Mouse (Mus musculus) midbrain, embryonic 14.5 days (tissue): ENCODE data around the gene LTO1. TPM values are rescaled to one million over a fixed set of nuclear protein-coding genes. Genes with fewer than 3 reads are reported as not detected.
"Not testable (repeated sequence)": the region's sequence is repeated elsewhere in the genome, so short reads cannot be mapped to it uniquely, and the experiment has no call there.

Experiments
- ATAC-seq: fragments of 200-750 bp; cut with Nextera tagmentation; 2 replicates; pipeline ENCODE4 v1.8.0; 2017; ENCODE audit warnings: moderate number of reproducible peaks, moderate library complexity; ENCODE audit not compliant: low FRiP score, low TSS enrichment
- DNase-seq: peaks from one replicate; pipeline ENCODE4 v3.0.0-alpha.2; 2015
- H3K27ac ChIP-seq: fragments of 300-500 bp; sonication (generic); replicated peaks from 2 replicates; pipeline ENCODE4 v1.5.1; 2014; ENCODE audit warnings: mild to moderate bottlenecking, low read depth, low read length, moderate library complexity
- H3K27me3 ChIP-seq: fragments of 300-500 bp; sonication (generic); 2 replicates; pipeline ENCODE4 v1.6.1; 2014; ENCODE audit warnings: low read length, control low read depth, mixed read lengths; ENCODE audit not compliant: control insufficient read depth, insufficient read depth
- H3K36me3 ChIP-seq: fragments of 300-500 bp; sonication (generic); 2 replicates; pipeline ENCODE4 v1.6.1; 2014; ENCODE audit warnings: low read length, control low read depth; ENCODE audit not compliant: control insufficient read depth, insufficient read depth
- H3K4me1 ChIP-seq: fragments of 300-500 bp; sonication (generic); 2 replicates; pipeline ENCODE4 v1.6.1; 2014; ENCODE audit warnings: mild to moderate bottlenecking, antibody characterized with exemption, low read length, control low read depth; ENCODE audit not compliant: control insufficient read depth, insufficient read depth
- H3K4me2 ChIP-seq: fragments of 300-500 bp; sonication (generic); 2 replicates; pipeline ENCODE4 v1.6.1; 2014; ENCODE audit warnings: mild to moderate bottlenecking, low read length, moderate library complexity
- H3K4me3 ChIP-seq: fragments of 300-500 bp; sonication (generic); replicated peaks from 2 replicates; pipeline ENCODE4 v1.5.1; 2014; ENCODE audit warnings: low read depth, low read length
- H3K9ac ChIP-seq: fragments of 300-500 bp; sonication (generic); replicated peaks from 2 replicates; pipeline ENCODE4 v1.6.1; 2014; ENCODE audit warnings: mild to moderate bottlenecking, low read length, moderate library complexity
- H3K9me3 ChIP-seq: fragments of 300-500 bp; sonication (generic); 2 replicates; pipeline ENCODE4 v1.6.1; 2016; ENCODE audit warnings: low read length, control low read depth, mixed read lengths; ENCODE audit not compliant: control insufficient read depth
- WGBS: fragments of 180-500 bp; shearing (Covaris S2); extraction: QIAGEN DNeasy Blood & Tissue Kit; methylation state at CpG from one replicate; pipeline ENCODE4 v1.1.7; 2014; 5-methylcytosine and 5-hydroxymethylcytosine counted together
- polyA plus RNA-seq: library from polyadenylated mRNA; unstranded; fragments of >200 nt; fragmentation: Nextera tagmentation; extraction: Ambion mirVana; gene quantifications from 2 replicates; pipeline ENCODE4 v1.2.1, GENCODE M21; 2014

LTO1 gene
- polyA plus RNA-seq, 1 experiment from 2014 or later, result 25.4 TPM

GRCm38 (mm10) chr7:144888564-144889299 lies 26.2 kb upstream of the LTO1 start:
- DNase-seq (no peak), ATAC-seq (no peak)
- WGBS, result 6% methylated on average over 18 of the region's 18 CpGs
- Histone ChIP-seq H3K4me2 (no peak overlapping the region), H3K27ac (no peak overlapping the region), H3K9me3 (no peaks in the 10 kb centered on the region), H3K4me3 (no peak overlapping the region), H3K36me3 (no peaks in the 10 kb centered on the region), H3K27me3 (no peaks in the 10 kb centered on the region), H3K9ac (no peak overlapping the region), H3K4me1 (0 out of 2 replicates have a peak, but pooled peaks cover 3% of the 10 kb centered on the region)

GRCm38 (mm10) chr7:144890661-144891060 lies 24.2 kb upstream of the LTO1 start:
- not testable (repeated sequence) for H3K4me2 ChIP-seq, H3K4me3 ChIP-seq, H3K27ac ChIP-seq, ATAC-seq, H3K36me3 ChIP-seq, H3K27me3 ChIP-seq, DNase-seq, H3K9ac ChIP-seq, H3K9me3 ChIP-seq
- peaks cover 13% of the 10 kb centered on the region for H3K4me1 ChIP-seq
- WGBS, result 94% methylated on average over 1 of the region's 1 CpGs

- Histone ChIP-seq H3K36me3 (no peaks in the 10 kb centered on the region), H3K9ac (no peak overlapping the region), H3K4me2 (no peak overlapping the region), H3K27me3 (no peaks in the 10 kb centered on the region; the same call in 1 of the 2 replicates), H3K4me1 (peaks cover 17% of the 10 kb centered on the region), H3K27ac (no peak overlapping the region), H3K4me3 (no peak overlapping the region), H3K9me3 (no peaks in the 10 kb centered on the region)
- DNase-seq (no peak), ATAC-seq (no peak)
- 75% methylated on average over 2 of the region's 2 CpGs for WGBS
Observed at GRCm38 (mm10) chr7:144891863-144892262, 23.0 kb upstream of the LTO1 start.

DNA sequence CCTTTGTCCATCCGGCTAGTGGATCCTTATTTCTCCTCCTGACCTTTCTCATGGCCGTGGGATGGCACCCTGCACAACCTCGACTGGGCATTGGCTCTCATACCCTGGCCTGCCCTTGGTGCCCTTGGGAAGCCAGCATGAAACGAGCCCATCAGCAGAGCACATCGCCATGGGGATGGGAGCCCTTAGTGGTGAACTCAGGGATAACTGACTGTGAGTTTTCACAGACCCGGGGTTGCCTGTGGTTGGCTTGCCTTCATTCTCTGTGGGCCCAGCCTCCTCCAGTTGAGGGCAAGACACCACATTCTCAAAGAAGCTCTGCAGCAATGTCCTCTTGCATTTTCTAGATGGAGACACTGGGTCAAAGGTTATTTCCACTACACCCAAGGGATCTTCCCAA lies 22.6 kb upstream of the LTO1 start:
- ATAC-seq, result no peak
- no peak for DNase-seq
- no peaks in the 10 kb centered on the region; the same call in 1 of the 2 replicates for H3K27me3 ChIP-seq
- peaks cover 20% of the 10 kb centered on the region for H3K4me1 ChIP-seq
- no peak overlapping the region for H3K27ac ChIP-seq
- H3K4me2 ChIP-seq, result no peak overlapping the region
- H3K9me3 ChIP-seq, result no peaks in the 10 kb centered on the region
- no peaks in the 10 kb centered on the region for H3K36me3 ChIP-seq
- H3K4me3 ChIP-seq, result no peak overlapping the region
- H3K9ac ChIP-seq, result no peak overlapping the region
- 45% methylated on average over 6 of the region's 6 CpGs for WGBS

- Histone ChIP-seq H3K27ac (no peak overlapping the region), H3K36me3 (no peaks in the 10 kb centered on the region), H3K4me3 (no peak overlapping the region), H3K4me2 (peak overlapping the region; percentile 93), H3K9me3 (no peaks in the 10 kb centered on the region), H3K27me3 (peaks cover 4% of the 10 kb centered on the region; the same call in 1 of the 2 replicates), H3K9ac (no peak overlapping the region), H3K4me1 (peaks cover 20% of the 10 kb centered on the region)
- DNase-seq (peak; percentile 80), ATAC-seq (no peak)
- 2% methylated on average over 5 of the region's 5 CpGs for whole genome bisulfite sequencing
Observed at GRCm38 (mm10) chr7:144894191-144894590, 20.7 kb upstream of the LTO1 start.

DNA sequence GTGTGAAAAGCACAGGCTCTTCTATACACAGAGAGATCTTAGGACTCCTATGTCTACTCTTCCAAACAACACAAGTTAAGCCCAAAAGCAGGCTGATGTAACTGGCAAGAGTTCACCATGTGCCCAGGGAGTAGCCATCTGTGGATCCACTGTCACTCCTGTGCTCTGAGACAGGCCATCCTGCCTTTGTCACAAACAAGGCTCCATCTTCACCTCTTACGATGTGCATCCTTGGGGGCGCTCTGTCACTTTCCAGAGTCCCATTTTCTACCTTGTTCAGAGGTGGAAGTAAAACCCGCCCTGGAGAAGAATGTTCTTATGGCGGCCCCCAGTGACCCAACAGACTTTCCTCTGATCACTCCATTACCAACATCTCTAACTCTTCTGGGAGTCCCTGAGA lies 20.2 kb upstream of the LTO1 start:
- Histone ChIP-seq H3K27ac (peak overlapping the region; percentile 46; the same call in 1 of the 2 replicates), H3K4me3 (peak overlapping the region; percentile 44), H3K27me3 (peaks cover 4% of the 10 kb centered on the region), H3K36me3 (no peaks in the 10 kb centered on the region), H3K9ac (peak overlapping the region; percentile 54; the same call in 1 of the 2 replicates), H3K9me3 (no peaks in the 10 kb centered on the region), H3K4me2 (peak overlapping the region; percentile 93), H3K4me1 (peaks cover 20% of the 10 kb centered on the region)
- DNase-seq (peak; percentile 40), ATAC-seq (no peak)
- 1% methylated on average over 4 of the region's 4 CpGs for WGBS

DNA sequence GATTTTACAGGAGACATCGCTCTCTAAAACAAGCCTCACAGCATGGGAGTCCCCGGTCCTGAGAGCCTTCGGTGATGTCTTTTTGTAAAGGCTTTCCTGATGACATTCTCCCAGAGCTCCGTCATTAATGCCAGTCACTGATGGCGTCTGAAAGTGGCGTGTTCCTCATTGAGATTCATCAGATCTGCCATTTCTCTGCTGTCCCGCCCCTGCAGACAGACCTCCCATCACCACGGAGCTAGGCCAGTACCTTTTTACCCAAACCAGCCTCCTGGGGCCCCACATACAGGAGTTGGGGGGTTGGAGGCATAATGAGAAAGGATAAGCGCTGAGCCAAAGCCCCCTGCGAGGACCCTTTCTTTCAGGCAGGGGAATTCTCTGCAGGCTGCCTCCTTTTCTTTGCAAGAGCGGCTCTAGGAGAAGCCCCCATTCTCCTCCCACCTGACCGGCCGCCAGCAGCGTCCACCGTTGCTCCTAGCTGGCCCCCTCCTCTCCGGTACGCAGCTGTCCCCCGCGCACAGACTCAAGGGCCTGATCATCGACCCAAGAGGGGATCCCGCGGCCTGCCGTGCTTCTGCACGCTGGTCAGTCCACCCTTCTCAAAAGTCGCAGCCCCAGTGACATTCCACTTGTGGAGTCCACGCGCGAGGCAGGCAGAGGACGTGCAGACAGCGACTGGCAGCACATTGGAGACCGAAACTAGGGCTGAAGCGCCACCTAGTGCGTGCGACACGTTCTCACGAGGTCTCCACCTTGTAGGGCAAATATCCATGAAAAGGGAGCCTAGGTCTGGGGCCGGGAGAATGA lies 19.4 kb upstream of the LTO1 start:
- Histone ChIP-seq H3K4me3 (peak overlapping the region; percentile 44), H3K36me3 (no peaks in the 10 kb centered on the region), H3K4me1 (peaks cover 20% of the 10 kb centered on the region), H3K9me3 (no peaks in the 10 kb centered on the region), H3K27me3 (peaks cover 4% of the 10 kb centered on the region), H3K9ac (peak overlapping the region; percentile 54), H3K27ac (peak overlapping the region; percentile 55; the same call in 1 of the 2 replicates), H3K4me2 (peak overlapping the region; percentile 93)
- DNase-seq (peak; percentile 92), ATAC-seq (peak; percentile 74)
- WGBS, result under 1% methylated on average over 37 of the region's 37 CpGs

- peaks cover 20% of the 10 kb centered on the region for H3K4me1 ChIP-seq
- no peaks in the 10 kb centered on the region for H3K36me3 ChIP-seq
- peak within 1 kb of the TSS; percentile 55 for H3K27ac ChIP-seq
- peak; percentile 73 for DNase-seq
- H3K9me3 ChIP-seq, result no peaks in the 10 kb centered on the region
- peaks cover 4% of the 10 kb centered on the region for H3K27me3 ChIP-seq
- peak within 1 kb of the TSS; percentile 44 for H3K4me3 ChIP-seq
- H3K4me2 ChIP-seq, result peak within 1 kb of the TSS; percentile 93
- under 1% methylated on average over 65 of the region's 65 CpGs for WGBS
- ATAC-seq, result peak; percentile 47; the same call in 1 of the 2 replicates
- peak within 1 kb of the TSS; percentile 54 for H3K9ac ChIP-seq
Observed at GRCm38 (mm10) chr7:144896294-144897218, 18.3 kb upstream of the LTO1 start, which contains the start of gene Fgf15. Gene Fgf15 (plus strand): TSS chr7:144896531.
